Mouse (Mus musculus): ENCODE measurements around the gene Fam196b. TPM values are rescaled to one million over a fixed set of nuclear protein-coding genes. Genes with fewer than 3 reads are reported as not detected.

The Fam196b gene
- total RNA-seq, 2 experiments from 2014 or later = not detected

DNA sequence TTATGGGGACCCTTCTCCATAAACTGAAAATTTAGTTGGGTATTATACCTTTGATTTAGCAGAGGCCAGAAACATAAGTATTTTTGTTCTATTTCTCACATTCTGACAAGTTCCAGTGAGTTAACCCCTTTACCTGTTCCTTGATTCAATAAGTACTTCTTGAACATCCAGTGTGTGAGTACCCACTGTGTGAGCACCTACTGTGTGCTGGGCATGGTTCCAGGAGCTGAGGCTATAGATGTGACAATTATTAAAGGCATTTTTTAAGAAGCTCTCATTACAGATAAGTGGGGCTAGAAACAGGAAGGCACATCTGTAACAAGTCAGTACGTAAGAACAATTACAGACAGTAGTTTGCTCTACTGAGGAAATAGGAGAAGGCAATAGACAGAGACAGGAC lies 4.7 kb downstream of the Fam196b start:
- ATAC-seq (replicated peaks; ENCODE audit: low FRiP score, low TSS enrichment, poor library complexity, severe bottlenecking) = no peak

DNA sequence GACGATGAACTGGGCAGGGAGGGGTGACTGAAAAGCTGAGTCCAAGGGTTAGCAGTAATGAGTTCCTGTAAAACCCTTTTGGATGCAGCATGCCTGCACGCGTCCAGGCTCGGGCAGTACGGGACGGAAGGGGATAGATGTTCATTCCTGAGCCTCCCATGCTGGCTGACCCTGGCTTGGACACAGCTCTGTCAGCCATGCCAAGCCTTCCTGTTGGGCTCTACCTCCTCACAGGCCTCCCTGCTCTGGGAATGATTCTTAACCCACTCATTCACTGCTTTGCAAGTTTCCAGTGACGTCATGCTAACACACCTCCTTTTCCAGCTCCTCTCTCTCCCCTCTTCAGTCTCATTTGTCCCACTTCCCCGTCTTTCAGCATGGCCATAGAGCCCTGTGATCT lies 9.0 kb downstream of the Fam196b start:
- ATAC-seq (replicated peaks; ENCODE audit: low FRiP score, low TSS enrichment, poor library complexity, severe bottlenecking) = no peak

DNA sequence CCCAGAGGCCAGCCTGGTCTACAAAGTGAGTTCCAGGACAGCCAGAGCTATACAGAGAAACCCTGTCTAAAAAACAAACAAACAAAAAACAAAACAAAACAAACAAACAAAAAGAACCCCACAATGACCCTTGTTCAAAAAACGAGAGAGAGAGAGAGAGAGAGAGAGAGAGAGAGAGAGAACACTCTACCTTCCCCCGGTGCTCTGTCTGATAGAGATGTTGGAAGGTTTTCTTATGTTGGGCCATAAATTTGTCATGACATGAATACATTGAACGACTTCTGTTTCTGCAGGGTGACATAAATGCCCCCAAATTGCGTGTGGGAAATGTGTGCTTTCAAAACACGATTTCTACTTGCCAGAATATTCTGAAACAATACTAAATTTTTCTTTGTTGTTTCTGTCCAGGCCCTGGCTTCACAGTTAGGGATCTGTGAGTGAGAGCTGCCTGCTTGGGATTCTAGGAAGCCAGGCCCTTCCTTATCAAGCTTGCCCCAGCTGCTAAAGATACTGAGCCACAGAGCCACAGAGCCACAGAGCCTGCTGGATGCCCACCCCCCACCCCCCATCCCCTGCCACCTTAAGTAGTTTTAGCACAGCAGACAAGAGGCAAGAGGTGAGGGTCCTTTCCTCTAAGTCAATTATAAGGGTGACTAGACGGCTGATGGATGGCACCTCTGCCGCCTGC lies 17.9 kb downstream of the Fam196b start:
- peak; percentile 56; the same call in 1 of the 2 replicates for ATAC-seq (replicated peaks; ENCODE audit: low FRiP score, low TSS enrichment, poor library complexity, severe bottlenecking)

DNA sequence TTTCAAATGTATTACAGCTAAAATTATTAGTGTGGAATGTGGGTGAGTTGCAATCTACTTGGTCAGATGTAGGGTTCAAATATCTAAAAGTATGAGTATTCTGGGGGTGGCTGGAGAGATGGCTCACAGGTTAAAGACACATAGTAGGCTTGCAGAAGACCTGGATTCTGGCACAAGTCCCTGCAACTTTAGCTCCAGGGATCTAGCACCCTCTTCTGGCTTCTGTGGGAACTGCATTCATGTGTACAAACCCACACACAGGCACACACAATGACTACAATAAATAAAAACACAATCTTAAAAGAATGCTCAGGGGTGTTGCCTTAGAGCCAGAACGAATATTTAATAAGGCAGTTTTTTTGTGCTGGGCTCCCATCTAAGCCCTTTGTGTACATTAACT lies 23.3 kb downstream of the Fam196b start:
- no peak for ATAC-seq (replicated peaks; ENCODE audit: low FRiP score, low TSS enrichment, poor library complexity, severe bottlenecking)

DNA sequence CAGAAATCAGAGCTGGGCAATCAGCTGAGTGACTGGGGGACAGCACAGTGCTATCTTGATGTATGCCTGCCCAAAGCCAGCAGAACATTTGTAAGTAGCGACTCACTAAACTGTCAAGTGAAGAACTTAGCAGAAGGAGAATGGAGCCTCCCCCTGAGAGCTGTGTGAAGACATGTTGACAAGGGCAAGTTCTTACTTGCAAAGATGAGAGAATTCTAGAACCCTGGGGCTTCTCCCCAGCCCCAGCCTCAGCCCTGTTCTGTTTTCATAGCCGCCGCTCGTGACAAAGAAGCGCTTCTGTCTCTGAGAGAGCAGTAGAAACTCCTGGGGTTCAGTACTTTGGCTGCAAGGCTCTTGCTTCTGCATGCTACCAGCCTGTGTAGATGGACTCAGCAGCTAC lies 25.1 kb downstream of the Fam196b start:
- ATAC-seq (replicated peaks; ENCODE audit: low FRiP score, low TSS enrichment, poor library complexity, severe bottlenecking) = no peak

DNA sequence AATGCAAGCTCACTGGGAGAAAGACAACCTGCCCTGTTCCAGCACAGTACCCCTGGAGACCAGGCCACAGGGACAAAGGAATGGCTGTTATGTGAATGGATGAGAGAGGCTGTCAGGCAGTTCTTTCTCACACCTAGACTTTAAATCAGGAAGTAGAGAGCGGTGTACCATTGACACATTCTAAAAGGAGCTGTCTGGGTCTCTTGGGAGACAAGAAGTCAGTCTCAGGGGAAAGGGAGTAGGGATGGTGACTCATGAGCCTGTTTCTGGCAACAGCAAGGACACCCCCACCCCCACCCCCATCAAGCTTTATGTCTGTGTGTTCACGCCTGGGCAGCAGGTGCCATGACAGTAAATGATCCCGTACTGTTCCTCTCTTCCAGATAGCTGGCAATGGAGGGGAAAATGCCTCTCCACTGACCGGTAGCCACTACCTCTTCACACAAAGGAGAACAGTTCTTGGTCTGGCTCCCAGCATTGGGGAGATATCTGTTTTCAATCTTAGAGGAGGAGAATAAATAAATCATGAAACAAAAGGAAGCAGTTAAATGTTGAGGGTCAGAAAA lies 29.2 kb downstream of the Fam196b start:
- no peak for ATAC-seq (replicated peaks; ENCODE audit: low FRiP score, low TSS enrichment, poor library complexity, severe bottlenecking)

DNA sequence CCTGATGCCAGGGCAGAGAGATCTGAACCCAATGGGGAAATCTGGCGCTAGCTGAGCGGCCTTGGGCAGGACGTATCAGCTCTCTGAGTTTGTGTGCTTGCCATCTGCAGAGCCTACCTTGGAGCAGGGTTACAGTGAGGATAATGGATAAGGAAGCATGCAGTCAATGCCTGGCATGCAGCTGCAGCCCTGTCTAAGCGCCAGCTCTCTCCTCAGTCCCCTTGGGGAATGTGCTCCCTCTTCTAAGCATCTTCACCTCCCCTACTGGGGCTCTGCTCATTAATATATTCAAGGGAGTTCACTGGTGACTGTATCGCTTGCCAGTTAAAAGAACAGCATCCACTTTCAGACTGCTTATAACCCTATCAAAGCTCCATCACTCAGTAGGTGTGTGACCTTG lies 29.7 kb downstream of the Fam196b start:
- no peak for ATAC-seq (replicated peaks; ENCODE audit: low FRiP score, low TSS enrichment, poor library complexity, severe bottlenecking)

DNA sequence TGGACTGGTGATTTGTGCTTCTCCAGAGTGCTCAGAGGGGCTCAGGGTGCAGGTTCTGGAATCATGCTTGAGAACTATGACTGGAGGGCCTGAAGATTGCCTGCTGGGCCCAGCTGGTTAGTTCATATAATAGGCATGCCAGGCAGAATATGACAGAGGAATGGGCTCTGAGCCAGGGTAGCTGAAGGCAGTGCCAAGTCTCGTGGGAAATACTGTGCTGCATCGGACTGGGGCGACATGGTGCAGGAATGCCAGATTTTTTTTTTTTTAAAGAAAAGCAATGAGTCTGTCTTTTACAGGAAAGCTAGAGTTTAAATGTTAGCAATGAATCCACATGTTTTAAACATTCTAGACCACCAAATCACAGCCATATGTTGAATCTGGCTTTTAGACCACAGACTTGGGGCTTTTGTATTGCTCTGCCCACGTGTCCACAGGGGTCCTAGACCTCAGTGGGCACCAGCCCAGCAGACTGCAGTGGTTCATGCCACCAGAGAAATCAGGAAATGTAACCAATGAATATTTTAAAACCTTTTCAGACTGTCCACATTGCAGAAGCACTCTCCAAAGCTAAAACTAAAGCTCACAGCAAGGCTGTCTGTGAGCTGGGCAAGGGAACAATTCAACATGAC lies 33.8 kb downstream of the Fam196b start:
- no peak for ATAC-seq (replicated peaks; ENCODE audit: low FRiP score, low TSS enrichment, poor library complexity, severe bottlenecking)

DNA sequence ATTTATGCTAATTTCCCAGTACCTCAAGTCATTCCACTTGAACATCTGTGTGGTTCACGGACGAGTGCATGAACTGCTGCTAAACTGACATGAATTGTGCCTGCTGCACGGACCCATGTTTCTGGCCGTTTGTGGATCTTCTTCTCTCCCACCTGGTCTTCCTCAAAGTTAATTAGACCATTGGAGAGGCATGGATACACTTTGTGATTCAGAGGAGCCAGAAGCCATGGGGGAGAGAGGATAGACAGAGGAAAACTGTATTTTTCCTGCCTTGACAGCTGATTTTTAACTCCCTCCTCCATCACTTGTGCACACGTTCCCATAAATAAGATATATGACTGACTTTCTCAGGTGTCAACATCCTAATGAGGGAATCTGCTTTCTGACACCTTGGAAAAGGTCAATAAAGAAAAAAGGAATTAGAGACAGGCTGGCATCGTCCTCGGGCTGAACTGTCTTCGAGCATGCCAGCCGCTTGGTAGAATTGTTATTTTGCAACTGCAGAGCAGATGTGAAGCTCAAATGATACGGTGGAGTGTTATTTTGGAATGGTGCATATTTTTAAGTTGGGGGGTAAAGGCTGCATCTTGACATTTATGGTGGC lies 34.9 kb downstream of the Fam196b start:
- ATAC-seq (replicated peaks; ENCODE audit: low FRiP score, low TSS enrichment, poor library complexity, severe bottlenecking) = no peak

DNA sequence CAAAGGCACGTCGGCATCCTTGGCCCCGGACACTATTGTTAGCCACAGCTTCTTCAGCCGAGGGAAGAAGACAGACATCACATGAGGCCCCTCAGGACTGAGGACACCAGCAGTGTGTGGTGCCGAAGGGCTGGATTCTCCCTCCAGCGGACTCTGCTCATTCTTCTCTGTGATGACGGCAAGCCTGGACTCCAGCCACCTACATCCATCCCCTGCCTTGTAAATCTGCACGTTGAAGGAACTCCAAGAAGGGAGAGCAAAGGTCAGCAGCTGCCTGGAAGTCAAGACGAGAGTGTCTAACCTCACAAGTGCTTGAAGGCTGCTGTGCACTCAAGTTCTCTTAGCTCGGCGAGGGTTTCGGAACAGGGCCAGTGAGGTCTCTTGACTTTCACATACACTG lies 40.8 kb downstream of the Fam196b start:
- no peak for ATAC-seq (replicated peaks; ENCODE audit: low FRiP score, low TSS enrichment, poor library complexity, severe bottlenecking)

DNA sequence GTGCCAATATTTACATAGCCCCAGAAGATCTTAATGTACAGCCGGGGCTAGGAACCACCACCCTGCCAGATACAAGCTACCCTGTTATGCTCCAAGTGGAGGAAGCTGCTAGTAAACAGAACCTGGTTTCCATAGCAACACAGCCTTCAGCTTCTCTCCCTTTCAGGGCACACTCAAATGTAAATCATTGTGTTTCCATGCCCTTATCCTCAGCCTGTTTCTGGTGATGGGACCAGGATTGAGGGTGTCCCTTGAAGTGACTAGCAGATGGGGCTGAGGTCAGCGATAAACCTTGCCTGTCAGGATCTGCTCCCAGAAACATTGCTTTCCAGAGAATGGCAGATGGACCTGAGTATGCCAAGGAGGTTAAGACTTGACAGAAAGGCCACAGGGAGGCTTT lies 41.5 kb downstream of the Fam196b start:
- ATAC-seq (replicated peaks; ENCODE audit: low FRiP score, low TSS enrichment, poor library complexity, severe bottlenecking) = no peak

DNA sequence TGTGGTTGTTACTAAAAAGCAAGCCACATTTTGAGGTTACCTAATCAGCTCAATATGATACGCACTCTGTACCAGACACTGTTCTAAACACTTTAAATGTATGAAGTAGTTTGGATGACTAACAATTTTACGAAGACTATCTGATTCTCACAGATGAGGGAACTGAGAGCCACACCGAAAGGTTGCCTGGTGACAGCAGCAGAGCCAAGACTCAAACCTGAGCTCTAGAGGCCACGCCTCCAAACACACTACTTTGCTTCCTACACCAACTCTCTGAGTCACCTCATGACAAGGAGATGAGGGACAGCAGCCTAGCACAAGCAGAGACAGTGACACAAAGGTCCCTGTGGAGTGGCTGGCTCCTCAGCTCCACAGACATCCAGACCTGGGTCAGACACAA lies 57.6 kb downstream of the Fam196b start:
- peak; percentile 75 for ATAC-seq (replicated peaks; ENCODE audit: low FRiP score, low TSS enrichment, poor library complexity, severe bottlenecking)

DNA sequence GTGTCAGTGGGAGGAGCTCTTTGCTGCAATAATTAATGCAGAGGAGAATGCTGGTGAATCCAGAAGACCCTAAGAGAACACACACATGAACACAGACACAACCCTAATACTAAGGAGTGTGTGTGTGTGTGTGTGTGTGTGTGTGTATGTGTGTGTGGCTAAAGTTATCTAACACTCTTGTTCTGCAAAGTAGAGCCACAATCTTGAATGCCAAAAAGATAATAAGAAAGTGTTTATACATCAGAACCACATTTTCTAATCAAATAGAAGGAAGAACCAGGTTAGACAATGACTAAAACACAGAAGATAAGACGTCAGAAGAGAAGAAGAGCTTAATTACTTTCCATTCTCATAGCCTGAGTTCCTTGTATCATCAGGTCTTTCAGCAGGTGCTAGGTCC lies 60.9 kb downstream of the Fam196b start:
- ATAC-seq (replicated peaks; ENCODE audit: low FRiP score, low TSS enrichment, poor library complexity, severe bottlenecking) = no peak

DNA sequence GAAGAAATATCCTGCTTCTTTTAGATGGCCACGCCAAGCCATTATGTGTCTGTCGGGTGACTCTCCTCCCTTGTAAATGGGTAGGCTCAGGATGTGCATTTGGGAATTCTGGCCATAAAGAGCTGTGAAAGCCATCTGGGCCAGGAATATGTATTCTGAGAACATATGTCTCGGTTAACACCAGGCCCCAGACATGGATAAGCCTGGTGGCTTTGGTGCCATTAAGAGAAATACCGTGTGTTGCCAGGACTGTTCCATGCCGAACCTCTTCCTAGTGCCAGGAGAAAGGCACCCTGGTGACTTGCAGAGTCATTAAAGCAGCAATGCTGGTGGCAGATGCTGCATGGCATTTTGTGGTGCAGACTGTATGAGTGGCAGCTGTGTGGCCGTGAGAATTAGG lies 63.0 kb downstream of the Fam196b start:
- no peak for ATAC-seq (replicated peaks; ENCODE audit: low FRiP score, low TSS enrichment, poor library complexity, severe bottlenecking)

DNA sequence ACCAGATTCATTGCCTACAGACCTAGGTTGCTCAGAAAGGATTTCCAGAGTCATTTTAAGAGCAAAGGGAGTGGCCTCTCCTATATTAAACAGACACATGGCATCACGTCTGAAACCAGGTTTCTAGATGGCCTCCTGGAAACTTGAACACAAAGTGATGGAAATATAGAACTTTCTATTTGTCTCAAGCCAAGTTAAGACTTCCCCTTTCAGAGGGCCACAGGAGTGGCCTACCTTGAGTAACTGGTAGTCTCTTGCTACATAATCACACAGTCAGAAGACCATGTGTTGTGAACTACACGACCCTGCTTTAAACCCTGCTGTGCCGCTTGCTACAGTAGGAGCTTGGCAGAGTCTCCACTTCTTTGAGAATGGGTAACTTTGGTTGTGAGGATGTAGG lies 68.9 kb downstream of the Fam196b start:
- no peak for ATAC-seq (replicated peaks; ENCODE audit: low FRiP score, low TSS enrichment, poor library complexity, severe bottlenecking)

DNA sequence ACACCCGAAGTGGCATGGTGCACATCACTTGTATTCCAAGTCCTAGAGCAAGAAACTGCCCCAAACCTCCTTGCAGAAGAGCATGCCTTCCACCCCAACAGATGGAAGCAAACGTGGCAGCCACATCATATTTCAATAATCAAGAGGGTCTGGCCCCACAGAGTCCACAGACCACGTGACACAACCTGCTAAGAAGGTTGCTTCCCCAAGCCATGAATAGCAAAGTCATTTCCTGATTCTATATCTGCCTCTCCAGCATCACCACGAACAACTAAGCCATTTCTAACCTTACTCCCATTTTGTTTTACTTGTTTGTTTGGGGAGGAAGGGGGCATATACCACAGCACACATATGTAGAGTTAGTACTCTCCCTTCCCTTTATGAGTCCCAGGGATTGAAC lies 69.6 kb downstream of the Fam196b start:
- ATAC-seq (replicated peaks; ENCODE audit: low FRiP score, low TSS enrichment, poor library complexity, severe bottlenecking) = no peak

DNA sequence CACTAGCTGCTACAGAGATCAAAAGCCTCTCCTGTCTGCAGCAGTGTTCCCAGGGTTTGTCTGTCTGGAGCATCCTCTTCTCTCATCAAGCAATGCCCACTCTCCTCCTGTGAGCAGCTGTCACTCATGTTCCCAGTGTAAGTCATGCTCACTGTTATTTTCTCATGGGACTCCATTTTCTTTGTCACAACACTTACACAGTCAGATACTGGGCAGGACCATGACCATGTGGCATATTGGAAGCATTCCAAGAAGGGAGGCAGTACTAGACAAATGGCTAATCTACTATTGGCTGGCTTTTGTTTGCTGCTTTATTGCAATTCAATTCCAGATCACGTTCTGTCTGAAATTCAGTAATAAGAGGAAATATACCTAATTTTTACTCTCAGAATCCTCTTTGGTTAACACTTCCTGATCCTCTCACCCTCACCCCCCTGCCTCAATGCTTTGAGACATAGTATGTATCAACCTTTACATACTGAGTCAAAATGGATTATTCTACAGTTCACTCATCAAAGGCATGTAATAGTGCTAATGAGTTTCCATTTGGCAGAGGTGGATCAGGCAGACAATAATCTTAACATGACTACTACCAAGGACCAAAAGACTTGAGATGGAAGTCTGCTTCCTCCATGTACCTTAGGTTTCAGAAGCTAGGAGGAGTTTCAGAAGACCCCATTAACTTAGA lies 70.5 kb downstream of the Fam196b start:
- no peak for ATAC-seq (replicated peaks; ENCODE audit: low FRiP score, low TSS enrichment, poor library complexity, severe bottlenecking)

DNA sequence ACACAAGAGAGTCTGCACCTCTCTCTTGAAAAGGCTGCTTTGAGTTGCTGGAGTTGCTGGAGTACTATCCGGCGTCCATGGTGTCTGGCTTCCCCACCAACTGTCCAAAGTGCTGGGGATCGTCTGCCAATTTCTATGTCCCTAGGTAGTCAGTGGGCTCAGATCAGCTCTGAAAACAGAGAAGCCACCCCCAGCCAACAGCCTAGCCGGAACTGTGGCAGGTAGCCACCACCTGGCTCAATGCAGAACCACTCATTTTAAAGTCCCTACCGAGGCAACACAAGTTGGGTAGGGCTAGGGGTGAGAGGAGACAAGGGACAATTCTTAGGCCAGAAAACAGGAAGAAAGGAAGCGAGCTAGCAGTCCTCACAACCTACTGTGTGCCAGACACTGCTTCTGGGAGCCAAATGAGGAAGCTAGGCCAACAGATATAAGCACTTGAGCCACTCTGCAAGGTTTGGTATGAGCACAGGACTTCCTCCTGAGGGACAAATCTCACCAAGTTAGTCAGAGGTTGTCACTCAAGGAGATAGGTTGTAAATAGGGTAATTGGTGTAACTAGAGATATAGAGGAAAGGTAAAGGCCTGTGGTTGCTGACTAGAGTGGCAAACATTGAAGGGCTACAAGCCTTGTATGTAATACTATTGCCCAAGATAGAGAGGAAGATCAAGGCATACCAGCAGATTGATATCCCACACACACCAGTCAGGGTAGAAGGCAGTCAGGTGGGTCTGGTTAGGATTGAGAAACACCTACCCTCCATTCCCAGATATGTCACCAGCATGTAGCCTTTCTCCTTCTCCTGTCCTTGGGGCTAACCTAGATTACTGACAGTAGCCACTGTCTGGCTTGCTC lies 74.9 kb downstream of the Fam196b start:
- ATAC-seq (replicated peaks; ENCODE audit: low FRiP score, low TSS enrichment, poor library complexity, severe bottlenecking) = no peak

DNA sequence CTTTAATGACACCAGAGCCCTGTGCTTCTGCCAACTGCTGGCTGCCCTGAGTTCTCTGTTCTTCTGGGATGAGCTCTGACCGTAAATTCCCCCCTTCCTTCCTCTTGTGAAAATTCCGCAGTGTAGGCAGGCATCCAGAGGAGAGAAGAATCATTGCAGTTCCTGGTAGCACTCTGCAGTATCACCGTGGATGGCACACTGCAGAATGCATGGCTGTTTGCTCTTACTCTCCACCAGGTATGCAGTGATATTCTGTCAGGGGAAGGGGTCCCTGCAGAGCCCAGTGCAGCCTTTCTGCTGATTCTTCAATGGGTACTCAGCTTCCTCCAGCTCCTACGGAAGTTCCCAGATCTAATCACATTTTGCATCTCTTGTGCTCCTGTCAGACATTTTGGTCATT lies 77.5 kb downstream of the Fam196b start:
- no peak for ATAC-seq (replicated peaks; ENCODE audit: low FRiP score, low TSS enrichment, poor library complexity, severe bottlenecking)
